Mouse (Mus musculus) CD4-positive naive resting alpha-beta T cell, adult 57 days (primary cell): Measurements from ENCODE around the gene Olfr1344. TPM values are rescaled to one million over a fixed set of nuclear protein-coding genes. Genes with fewer than 3 reads are reported as not detected.

ENCODE experiments used
- total RNA-seq: library from RNA; stranded (reverse); gene quantifications from one replicate; pipeline ENCODE4 v1.2.4, GENCODE M21; 2023

The Olfr1344 gene
- total RNA-seq: not detected

GRCm38 (mm10) chr7:6438388-6438787, at the start of gene Olfr1344:
Gene Olfr1344 (plus strand): TSS chr7:6438688.

GRCm38 (mm10) chr7:6397996-6398975, 40.2 kb upstream of the Olfr1344 start, which contains the start of gene Smim17:
Gene Smim17 (plus strand): TSS chr7:6398715.

GRCm38 (mm10) chr7:6410043-6410442, 28.4 kb upstream of the Olfr1344 start, which contains the start of gene Gm20715:
Gene Gm20715 (plus strand): TSS chr7:6410277.

GRCm38 (mm10) chr7:6455868-6456267, 17.4 kb downstream of the Olfr1344 start, which contains the start of gene Olfr1336:
Gene Olfr1336 (plus strand): TSS chr7:6456168.

GRCm38 (mm10) chr7:6466951-6467350, 28.5 kb downstream of the Olfr1344 start, which contains the start of gene Olfr1346:
Gene Olfr1346 (plus strand): TSS chr7:6467101.

GRCm38 (mm10) chr7:6486841-6487240, 48.4 kb downstream of the Olfr1344 start, which contains the start of gene Olfr5:
Gene Olfr5 (minus strand): TSS chr7:6486941.

Other genes starting within 250 kb of the Olfr1344 start
- gene Galp, start 241.6 kb upstream of the Olfr1344 start, total RNA-seq: not detected
- gene Zscan5b, start 216.4 kb upstream of the Olfr1344 start, total RNA-seq: not detected
- gene Epp13, start 186.0 kb upstream of the Olfr1344 start, total RNA-seq: not detected
- 2.9 TPM for gene Zfp667, start 152.1 kb upstream of the Olfr1344 start, total RNA-seq
- gene Zfp583, start 107.4 kb upstream of the Olfr1344 start, total RNA-seq: 2.7 TPM
- gene Gm3854, start 94.9 kb upstream of the Olfr1344 start, total RNA-seq: 1.1 TPM
- 2.5 TPM for gene Zfp78, start 75.4 kb upstream of the Olfr1344 start, total RNA-seq
- 3.5 TPM for gene Zfp28, start 55.4 kb upstream of the Olfr1344 start, total RNA-seq
- gene Smim17, start 40.0 kb upstream of the Olfr1344 start, total RNA-seq: not detected
- gene Gm20715, start 28.4 kb upstream of the Olfr1344 start, total RNA-seq: not detected
- gene Olfr1336, start 17.5 kb downstream of the Olfr1344 start, total RNA-seq: not detected
- gene Olfr1346, start 28.4 kb downstream of the Olfr1344 start, total RNA-seq: not detected
- gene Olfr5, start 48.3 kb downstream of the Olfr1344 start, total RNA-seq: not detected
- gene Olfr1347, start 61.1 kb downstream of the Olfr1344 start, total RNA-seq: not detected
- gene Olfr1348, start 70.1 kb downstream of the Olfr1344 start, total RNA-seq: not detected
- gene Olfr1349, start 84.3 kb downstream of the Olfr1344 start, total RNA-seq: not detected
- not detected for gene Olfr1350, start 126.2 kb downstream of the Olfr1344 start, total RNA-seq